Mouse (Mus musculus) olfactory bulb, adult 2 months (tissue): Measurements from ENCODE around the gene Irf7.

ENCODE experiments used
- CTCF ChIP-seq: fragments of 200-500 bp; IDR thresholded peaks from 2 replicates; pipeline ENCODE4 v1.5.1; 2012; ENCODE audit warnings: low read depth, mild to moderate bottlenecking, low read length, moderate library complexity; ENCODE audit not compliant: insufficient read depth
- POLR2A ChIP-seq: fragments of 200-500 bp; IDR thresholded peaks from 2 replicates; pipeline ENCODE4 v1.6.1; 2012; ENCODE audit warnings: mild to moderate bottlenecking, low read depth, low read length, moderate library complexity; ENCODE audit not compliant: insufficient read depth

DNA sequence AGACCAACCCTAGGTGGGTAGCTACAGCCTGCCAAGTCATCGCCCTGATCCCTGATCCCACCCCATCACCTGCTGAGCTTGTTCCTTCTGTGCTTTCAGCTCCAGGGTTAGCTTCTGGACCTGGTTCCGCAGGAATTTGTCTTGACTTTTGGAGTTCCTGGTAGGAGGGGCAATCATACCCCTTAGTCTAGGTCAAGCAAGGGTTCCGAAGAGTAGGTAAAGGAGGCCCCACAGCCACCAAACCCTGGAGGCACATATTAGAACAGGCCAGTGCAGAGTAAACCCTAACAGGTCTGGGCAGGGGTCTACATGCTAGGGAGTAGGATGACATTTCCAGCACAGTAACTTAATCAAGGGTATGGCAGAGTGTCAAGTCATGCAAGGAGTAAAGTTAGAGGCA, 53.1 kb downstream of the Irf7 start:
- no peak for TF ChIP-seq CTCF
- no peak for TF ChIP-seq POLR2A
